Mouse (Mus musculus): ENCODE measurements around the gene Snrnp27.

DNA sequence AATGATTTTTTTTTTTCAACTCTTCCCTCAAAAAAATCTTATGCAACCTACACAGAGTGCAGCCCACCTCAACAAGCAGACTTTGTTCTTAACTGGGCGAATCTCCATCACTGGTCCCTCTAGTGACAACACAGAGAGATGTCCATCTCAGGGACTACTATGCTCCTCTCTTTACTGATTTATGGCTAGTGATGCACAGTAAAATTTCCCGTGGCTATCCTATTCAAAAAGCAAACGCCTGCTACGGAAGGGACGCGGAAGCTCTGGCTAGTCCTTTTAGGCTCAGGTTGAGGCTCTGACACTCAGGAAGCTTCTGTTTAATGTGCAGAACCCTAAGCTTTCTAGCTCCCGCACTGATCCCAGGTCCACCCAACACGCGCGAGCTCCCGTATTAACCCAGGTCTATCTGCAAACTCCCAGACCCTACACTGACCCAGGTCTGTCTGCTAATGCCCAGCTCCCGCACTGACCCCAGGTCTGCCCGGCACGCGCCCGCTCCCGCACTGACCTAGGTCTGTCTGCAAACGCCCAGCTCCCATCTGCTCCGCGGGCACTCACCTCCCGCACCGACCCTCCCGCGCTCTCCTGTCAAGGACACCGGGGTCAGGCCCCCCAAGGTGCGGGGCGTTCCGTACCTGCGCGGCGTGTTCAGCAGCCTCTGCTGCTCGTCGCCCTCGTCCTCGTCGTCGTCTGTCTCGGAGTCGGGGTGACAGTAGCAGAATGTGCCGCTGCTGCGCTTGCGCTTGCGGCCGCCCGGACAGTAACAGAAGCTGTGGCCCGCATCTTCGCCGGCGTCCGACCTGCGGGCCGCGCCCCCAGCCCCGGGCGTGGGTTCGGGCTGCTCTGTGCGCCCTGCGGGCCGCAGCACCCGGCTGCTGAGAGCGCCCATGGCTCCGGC, 48.2 kb upstream of the Snrnp27 start:
- TF ChIP-seq CTCF (IDR thresholded peaks at IDR 0.05; ENCODE audit: low read depth, low read length): no peak
- no peak for TF ChIP-seq GATA1 (IDR thresholded peaks at IDR 0.05; ENCODE audit: borderline replicate concordance, low read length)
- no peak for TF ChIP-seq TAL1 (conservative IDR thresholded peaks at IDR 0.05; ENCODE audit: low read depth, low read length)

All from G1E (cell line).